Mouse (Mus musculus): Measurements from ENCODE around the gene Mthfd2l. TPM values are rescaled to one million over a fixed set of nuclear protein-coding genes. Genes with fewer than 3 reads are reported as not detected.

Gene Mthfd2l
- total RNA-seq, 2 experiments from 2014 or later: 16.2 to 19.2 TPM

DNA sequence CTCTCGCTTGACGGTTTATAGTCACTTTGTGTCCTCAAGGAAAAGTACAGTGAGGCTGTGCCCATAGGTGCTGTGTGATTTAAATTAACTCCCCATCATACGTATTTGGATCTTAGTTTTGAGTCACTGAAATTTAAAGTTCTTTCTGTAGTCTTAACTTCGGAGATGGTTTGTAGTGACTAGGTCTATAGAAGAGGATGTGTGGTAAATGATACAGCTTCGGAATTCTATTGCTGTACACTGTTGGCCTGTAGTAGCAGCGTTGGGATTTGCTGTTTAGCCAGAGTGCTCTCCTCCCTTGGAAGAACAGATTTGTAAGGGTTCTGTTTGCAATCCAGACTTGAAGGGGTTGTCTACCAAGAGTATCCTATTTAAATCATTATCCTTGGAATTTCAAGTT lies 994 bp downstream of the Mthfd2l start:
- no peak for DNase-seq
- intact Hi-C loops (cut with DNase I): no loop called here

DNA sequence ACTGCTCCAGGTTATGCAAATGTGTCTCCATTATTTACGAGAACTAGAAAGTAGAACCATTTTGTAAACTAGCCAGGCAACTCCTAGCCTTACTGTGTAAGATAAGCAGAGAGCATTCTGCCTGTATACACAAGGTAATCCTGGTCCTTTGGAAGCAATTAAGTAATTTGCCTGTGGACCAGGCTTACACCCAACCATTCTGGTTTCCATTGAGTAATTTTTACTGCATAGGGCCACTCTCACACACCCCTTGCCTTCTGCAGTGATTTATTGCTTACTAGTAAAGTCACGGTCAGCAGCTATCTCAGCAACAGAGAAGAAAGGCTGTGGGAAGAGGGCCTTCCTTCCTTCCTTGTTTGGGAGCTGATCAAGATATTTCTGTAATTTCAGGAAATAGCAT lies 5.8 kb downstream of the Mthfd2l start:
- DNase-seq: no peak
- intact Hi-C loops (cut with DNase I): no loop called here

DNA sequence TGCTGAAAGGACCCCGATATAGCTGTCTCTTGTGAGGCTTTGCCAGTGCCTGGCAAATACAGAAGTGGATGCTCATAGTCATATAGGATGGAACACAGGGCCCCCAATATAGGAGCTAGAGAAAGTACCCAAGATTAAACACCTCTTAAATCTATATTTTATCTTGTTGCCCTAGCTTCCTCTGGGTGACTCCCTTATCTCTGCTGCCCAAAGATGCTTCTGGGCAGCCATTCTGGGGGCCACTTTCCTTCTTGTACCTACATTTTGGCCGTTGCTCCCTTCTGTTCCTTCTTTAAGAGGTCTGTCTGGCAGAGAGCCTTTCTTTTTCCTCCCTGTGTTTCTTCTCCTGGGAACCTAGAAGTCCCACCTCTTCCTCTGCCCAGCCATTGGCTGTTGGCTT lies 14.5 kb downstream of the Mthfd2l start:
- no peak for DNase-seq

DNA sequence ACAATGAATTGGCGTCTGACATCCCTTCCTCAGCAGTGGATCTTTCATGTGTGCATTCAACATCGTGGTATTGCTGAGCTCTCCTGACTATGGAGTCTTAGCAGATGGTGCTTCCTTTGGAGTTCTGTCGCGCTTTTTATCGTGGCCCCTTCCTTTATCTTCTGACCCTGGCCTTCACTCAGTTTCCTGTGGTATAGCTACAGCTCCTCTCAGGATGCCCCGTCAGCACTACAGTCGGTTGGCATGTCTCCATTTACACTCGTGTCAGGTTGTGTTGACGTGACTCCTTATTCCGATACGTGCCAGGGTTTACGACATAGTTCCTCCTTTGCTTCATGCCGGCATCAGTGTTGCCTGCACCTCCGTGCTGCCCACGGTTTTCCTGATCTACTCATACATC lies 18.6 kb downstream of the Mthfd2l start:
- DNase-seq: no peak
- intact Hi-C loops (cut with DNase I): no loop called here

More for the DNA sequence above, 14.5 kb downstream of the Mthfd2l start:
- intact Hi-C loops (cut with DNase I): no loop called here

DNA sequence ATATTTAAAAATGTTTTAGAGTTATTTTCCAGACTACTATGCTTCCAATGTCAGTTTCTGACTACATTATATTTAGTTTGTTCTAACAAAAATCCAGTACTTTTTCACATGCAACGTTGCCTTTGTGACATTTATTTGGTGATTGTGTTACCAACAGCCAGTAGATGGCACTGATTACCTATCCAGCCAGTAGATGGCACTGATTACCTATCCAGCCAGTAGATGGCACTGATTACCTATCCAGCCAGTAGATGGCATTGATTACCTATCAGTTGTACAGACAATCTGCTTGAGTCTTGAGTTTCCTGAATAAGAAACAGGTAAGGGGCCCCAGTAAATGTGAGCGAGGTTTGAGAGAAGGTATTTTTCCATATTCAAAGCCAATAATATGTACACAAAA lies 20.6 kb downstream of the Mthfd2l start:
- intact Hi-C loops (cut with DNase I): loop anchor here (5.0 kb wide), 1 partner anchor 81 kb away; no protein-coding TSS in a partner anchor
- DNase-seq: peak in 1 of 2 experiments; percentile 23

DNA sequence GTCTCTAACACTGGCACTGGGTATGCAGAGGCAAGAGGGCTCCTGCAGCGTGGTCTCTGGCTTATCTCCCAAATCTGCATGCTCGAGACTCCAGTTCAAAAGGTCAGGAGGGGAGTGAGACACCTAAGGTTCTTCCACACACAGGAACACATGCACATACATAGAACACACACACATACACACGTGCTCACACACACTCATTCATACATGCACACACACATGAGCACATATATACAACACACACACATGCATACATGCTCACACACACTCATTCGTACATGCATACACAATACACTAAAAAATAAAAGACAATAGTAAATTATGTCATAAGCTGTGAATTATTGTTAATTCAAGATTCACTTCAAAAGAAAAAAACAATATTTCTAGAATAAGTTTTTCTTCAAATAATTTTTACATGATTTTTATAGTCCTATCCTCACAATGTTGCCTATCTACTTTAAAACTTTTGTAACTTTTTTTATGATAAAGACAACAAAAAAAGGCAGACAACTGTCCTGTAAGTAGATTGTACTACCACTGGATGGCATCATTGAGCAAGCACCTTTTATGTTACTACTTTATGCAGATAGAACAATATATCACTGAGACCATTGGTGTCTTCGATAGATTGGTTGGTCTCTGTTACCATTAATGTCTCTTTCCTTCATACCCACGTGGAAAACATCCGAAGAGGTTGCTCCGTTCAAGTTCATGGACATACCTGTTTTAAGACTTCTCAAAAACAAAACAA lies 22.0 kb downstream of the Mthfd2l start:
- intact Hi-C loops (cut with DNase I): loop anchor here (1.0 to 5.0 kb wide), 2 partner anchors 79 to 355 kb away; no protein-coding TSS in a partner anchor
- peak in 1 of 2 experiments; percentile 21 for DNase-seq

DNA sequence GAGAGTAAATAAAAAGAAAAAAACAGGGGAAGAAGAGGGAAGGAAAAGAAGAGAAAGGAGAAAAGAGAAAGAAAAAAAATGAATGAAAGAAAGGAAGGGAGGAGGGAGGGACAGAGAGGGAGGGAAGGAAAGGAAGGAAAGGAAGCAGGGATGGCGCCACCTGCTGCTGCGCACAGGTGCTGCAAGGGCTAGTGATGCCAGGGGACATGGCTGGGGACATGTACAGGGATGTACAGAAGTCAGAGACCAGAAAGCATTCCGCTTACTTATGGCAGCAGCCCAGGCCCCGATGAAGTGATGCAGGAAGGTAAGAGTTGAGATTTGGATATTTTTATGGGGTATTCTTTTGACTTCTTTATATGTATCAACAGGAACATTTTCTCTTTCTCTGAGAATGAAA lies 33.4 kb downstream of the Mthfd2l start:
- intact Hi-C loops (cut with DNase I): no loop called here
- DNase-seq: peak in 1 of 2 experiments; percentile 18

DNA sequence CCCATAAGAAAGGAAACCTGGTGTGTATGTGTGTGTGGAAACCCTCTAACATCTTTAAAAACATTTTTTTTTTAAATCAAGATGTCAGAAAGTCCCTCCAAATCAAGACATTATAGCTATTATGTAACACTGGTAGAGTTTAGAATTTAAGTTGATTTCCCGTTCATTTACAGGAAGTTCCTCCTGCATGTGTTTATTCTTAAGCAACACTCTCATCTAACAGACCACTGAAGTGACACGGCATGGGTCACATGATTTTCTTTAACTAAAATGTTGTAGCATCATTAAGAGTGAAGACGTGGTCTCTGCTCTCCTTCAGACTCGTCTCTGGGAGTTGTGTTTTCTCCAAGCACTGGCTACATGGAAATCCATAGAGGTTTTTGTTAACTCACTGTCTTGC lies 33.8 kb downstream of the Mthfd2l start:
- DNase-seq: no peak
- intact Hi-C loops (cut with DNase I): no loop called here

DNA sequence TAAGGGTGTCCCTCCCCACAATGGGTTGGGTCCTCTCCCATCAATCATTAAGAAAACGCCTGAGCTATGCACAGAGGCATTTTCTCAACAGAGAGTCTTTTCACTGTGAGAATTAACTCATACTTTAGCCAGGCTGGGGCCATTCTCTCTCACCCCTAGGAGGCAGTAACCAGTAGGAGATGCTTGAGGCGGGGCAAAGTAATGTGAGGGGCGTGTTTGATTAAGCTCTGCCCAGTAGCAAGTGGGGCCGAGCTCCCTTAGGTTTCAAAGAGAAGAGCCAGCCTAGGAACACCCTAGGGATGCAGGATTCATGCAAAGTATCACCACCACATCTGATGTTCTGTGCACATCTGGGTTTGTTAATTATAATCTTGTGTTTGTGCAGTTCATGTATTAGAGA lies 34.5 kb downstream of the Mthfd2l start:
- DNase-seq: no peak
- intact Hi-C loops (cut with DNase I): no loop called here

DNA sequence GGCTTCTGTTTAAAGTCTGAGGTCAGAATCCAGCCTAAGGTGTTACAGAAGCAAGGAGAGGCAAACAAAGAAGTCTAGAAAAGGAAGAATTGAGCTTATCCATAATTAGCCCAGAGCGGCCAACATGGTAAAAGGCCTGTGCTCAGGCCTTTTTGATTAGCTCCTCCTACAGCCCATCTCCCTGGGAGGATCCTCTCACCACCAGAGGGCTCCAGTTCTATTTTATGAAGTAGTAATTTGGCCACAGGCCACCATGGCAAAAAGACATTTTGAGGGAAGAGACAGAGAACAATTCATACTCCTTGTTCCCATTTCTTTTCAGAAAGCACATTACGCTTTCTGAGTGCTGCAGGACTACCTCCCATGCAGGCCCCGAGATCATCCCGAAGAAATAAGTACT lies 46.3 kb downstream of the Mthfd2l start:
- DNase-seq: peak; percentile 81 to 89
- intact Hi-C loops (cut with DNase I): loop anchor here (1.0 to 5.0 kb wide), 2 partner anchors 220 to 331 kb away; no protein-coding TSS in a partner anchor

DNA sequence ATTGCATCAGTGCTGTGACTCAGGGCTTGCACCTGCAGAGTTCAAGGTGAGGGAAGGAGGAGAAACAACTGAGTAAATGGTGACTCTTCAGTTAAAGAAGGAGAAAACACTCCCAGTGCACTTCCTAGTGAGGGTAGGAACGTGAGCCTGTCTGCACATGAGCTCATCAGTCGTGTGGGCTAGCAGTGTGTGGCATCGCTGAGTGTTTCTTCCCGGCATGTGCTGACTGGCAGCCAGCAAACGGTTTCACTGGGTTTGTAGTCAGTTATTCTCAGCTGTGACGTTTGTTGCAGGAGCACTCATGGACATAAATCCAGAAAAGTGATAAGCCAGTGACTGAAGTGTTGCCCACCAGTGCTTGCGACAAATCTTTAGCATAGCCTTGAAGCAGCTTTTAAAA lies 49.4 kb downstream of the Mthfd2l start:
- no peak for DNase-seq
- intact Hi-C loops (cut with DNase I): no loop called here

DNA sequence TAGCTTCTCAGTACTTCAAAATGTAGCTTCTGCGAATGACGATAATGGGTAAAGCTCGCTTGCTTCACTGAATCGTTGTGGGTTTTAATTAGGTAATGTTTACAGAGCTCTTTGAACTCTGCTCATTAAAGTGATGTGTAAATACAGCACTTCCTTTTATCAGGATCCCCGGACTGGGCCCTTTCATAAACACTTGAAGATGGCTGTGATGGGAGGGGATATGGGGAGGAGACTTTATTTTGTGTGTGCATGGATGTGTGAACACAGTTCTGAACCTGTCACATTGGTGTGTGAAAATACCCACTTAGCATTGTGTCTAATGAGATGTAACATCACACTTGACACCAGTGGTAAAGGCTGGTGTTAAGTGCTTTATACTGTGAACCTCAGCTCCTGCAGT lies 56.7 kb downstream of the Mthfd2l start:
- DNase-seq: no peak
- intact Hi-C loops (cut with DNase I): no loop called here

DNA sequence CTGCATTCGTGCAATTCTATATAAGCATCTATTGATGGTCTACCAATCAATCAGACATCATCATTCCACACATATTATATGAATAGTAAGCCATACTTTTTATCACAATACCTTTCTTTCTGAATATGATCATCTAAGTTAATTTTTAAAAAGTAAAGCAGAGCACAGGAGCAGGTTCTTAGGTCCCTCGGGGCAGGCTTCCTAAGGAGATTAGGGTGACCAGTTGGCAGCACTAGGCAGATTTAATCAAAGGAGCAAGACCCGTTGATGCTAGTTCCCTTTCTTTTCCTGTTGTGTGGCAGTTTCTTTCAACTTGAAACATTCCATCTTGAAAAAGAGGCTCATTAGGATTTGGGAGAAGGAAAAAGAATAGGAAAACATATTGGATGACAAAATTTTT lies 57.2 kb downstream of the Mthfd2l start:
- no peak for DNase-seq
- intact Hi-C loops (cut with DNase I): no loop called here

DNA sequence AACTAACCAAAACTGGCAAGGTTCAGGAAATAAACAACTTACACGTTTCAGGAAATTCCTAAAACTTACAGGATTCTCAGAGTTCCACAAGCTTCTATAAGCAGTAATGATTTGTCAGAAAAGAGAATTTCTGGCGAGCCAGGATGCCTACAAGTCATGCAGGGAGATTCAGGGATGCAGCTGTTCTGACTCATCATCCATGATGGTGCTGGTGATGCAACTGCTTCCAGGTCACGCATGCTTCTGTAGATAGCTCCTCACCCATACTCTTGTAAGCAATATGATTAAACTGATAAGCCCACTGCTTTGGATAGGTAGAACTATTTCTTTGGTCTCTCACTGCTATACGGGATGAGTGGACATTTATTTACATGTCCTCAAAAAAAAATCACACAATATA lies 57.7 kb downstream of the Mthfd2l start:
- no peak for DNase-seq
- intact Hi-C loops (cut with DNase I): no loop called here

DNA sequence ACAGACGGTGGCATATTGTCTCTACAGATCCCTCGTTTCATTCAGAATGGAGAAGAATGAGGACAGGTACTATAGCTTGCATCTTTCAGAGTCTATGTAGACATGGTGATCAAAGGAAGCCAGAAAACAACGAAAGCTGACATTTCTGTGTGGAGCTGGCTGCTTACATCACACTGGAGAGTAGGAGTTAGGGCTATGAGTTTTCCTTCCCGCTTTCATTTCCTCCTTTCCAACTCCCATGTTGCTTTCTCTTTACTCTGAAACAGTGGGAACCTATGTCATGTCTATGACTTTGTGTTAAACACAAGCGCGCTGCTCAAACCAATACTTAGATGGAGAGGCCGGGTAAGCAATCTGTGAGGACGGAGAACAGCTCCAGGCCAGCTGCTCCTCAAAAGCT lies 69.0 kb downstream of the Mthfd2l start:
- intact Hi-C loops (cut with DNase I): no loop called here
- DNase-seq: no peak

DNA sequence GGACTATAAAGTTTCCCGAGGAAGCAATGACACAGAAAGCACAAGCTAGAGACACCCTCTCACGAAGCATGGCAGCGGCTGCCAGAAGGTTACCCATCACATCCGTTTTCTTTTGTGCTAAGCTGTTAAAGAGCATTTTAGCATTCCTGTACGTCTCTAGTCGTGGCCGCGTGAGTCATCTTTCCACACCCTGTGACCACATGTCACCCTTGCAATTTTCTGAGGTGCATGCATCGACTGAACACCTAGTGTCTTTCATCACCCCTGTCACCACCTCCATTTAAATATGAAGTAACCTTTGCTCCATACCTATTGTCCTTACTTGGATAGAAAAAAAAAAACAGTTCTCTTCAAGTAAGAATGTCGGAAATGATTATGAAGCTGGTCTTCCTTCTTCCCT lies 84.3 kb downstream of the Mthfd2l start:
- DNase-seq: no peak
- intact Hi-C loops (cut with DNase I): no loop called here

DNA sequence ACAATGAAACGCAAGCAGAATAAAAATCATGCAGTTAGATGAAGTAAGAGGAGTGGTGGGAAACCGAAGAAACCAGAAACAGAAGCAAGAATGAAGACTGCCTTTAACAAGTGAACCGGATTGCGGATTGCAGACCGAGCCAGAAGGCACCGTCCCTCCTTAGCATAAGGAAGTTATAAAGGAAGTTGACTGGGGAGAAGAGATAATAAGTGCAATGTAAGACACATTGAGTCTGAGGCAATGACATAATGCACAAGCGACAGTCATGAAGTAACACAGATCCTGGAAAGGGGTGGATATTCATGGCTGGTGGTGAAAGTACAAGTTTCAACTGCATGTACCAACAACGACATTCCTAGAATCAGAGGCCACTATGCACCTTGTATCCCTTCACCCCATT lies 92.2 kb downstream of the Mthfd2l start:
- intact Hi-C loops (cut with DNase I): no loop called here

DNA sequence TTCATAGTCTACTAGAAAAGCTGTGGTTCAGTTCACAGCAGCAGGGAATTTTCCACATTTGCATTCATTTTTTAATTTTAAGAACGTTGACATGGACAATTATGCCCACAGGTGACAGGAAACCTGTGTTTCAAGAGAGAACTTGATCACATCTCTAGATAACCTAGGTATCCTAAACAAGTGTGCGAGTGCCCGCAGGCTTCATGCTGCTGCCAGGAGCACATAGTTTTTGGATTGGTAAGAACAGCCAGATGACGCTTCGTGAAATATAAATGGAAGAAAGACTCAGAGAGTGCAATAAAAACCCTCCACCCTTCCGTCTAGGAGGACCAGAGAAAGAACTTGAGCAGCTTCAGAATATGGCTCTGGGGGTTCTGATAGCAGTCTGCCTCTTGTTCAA lies 96.2 kb downstream of the Mthfd2l start, which contains the start of gene Epgn:
Epgn (plus strand) TSS at position 301 of the 400 bp plus-strand sequence.
- intact Hi-C loops (cut with DNase I): no loop called here
- no peak for DNase-seq

More for the DNA sequence above, 92.2 kb downstream of the Mthfd2l start:
- DNase-seq: no peak

DNA sequence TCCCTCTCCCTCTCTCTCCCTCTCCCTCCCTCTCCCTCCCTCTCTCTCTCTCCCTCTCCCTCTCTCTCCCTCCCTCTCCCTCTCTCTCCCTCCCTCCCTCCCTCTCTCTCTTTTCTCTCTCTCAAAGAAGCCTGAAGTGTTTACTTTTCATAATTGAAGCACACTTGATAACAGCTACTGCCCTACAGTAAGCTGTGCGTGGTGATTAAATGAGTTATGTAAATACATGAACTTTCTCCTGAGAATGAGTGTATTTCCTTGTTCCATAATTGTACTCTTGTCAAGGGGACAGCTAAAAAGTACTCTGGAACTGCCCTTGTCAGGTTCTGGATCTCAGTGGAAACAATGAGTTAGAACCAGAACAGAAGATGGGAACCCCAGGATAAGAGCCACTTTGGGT lies 96.9 kb downstream of the Mthfd2l start:
- no peak for DNase-seq
- intact Hi-C loops (cut with DNase I): no loop called here

DNA sequence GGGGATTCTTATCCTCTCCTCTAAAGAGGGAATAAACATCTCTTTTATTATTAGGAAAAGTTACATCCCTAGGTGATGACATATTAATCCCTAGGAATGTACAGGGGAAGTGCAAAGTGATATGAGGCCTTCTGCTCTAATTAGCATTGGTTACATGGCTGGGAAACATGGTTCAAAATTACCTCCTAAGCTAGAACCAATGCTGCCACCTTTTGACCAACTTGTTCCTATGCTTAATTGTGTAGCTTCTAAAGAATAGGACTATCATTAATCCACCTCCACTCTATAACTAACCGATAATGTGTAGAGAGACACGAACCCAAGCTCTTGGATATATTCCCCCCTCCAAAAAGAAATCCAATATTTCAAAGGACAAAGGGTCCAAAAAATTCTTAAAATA lies 99.7 kb downstream of the Mthfd2l start:
- DNase-seq: peak in 1 of 2 experiments; percentile 8
- intact Hi-C loops (cut with DNase I): loop anchor here (5.0 kb wide), 1 partner anchor 78 kb away; no protein-coding TSS in a partner anchor

DNA sequence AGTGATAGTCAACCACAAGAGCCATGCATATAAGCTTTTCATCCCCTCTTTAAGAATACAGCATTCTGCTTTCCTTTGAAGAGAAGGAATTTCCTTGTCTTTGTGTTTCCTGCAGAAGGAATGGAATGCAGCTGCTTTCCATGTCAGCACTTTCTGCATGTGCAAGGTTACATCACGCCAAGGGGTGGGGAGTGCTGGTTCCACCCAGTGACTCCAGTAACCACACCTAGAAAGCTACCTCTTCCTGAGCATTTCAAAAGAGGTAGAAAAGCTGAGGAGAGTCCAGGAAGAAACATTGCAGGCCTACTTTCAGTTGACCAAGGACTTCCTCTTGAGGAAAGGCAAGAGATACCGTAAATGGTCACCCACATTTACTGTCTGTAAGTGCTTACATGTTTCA lies 104.4 kb downstream of the Mthfd2l start:
- DNase-seq: no peak
- intact Hi-C loops (cut with DNase I): no loop called here

DNA sequence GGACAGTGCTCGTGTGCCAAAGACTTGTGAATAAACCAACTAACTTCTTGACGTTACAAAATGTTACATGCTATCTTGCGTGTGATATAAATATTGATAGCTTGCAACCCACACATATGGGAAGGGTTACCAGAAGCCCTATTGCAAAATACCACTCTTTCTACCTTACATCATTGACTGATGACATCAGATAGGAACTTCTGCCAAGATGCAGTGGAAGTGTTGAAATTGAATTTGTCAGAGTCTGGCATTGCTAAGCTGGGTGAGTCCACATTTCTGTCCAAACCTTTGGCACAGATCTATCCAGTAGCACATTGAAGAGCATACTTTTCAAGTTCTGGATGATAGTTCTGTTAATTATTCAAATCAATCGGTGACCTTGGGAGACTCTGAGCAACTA lies 105.7 kb downstream of the Mthfd2l start:
- intact Hi-C loops (cut with DNase I): loop anchor here (2.0 kb wide), 1 partner anchor 272 kb away; no protein-coding TSS in a partner anchor
- peak; percentile 33 to 35 for DNase-seq
